Mouse (Mus musculus) intestine, postnatal 0 days (tissue): Measurements from ENCODE around the gene Grin2b. TPM values are rescaled to one million over a fixed set of nuclear protein-coding genes. Genes with fewer than 3 reads are reported as not detected.

ENCODE experiments used
- ATAC-seq: fragments of 200-750 bp; cut with Nextera tagmentation; 2 replicates; pipeline ENCODE4 v1.8.0; 2017; ENCODE audit warnings: mild to moderate bottlenecking, moderate TSS enrichment, moderate library complexity
- H3K27ac ChIP-seq: fragments of 300-500 bp; sonication (generic); 2 replicates; pipeline ENCODE4 v1.5.1; 2014; ENCODE audit warnings: mild to moderate bottlenecking, low read depth, low read length, moderate library complexity
- H3K27me3 ChIP-seq: fragments of 300-500 bp; sonication (generic); replicated peaks from 2 replicates; pipeline ENCODE4 v1.6.1; 2014; ENCODE audit warnings: low read length, mixed read lengths; ENCODE audit not compliant: control insufficient read depth, insufficient read depth
- H3K36me3 ChIP-seq: fragments of 300-500 bp; sonication (generic); 2 replicates; pipeline ENCODE4 v1.6.1; 2014; ENCODE audit warnings: mild to moderate bottlenecking, moderate library complexity; ENCODE audit not compliant: control insufficient read depth, insufficient read depth
- H3K4me1 ChIP-seq: fragments of 300-500 bp; sonication (generic); replicated peaks from 2 replicates; pipeline ENCODE4 v1.6.1; 2014; ENCODE audit warnings: antibody characterized with exemption, low read length, mixed read lengths; ENCODE audit not compliant: control insufficient read depth, insufficient read depth
- H3K4me2 ChIP-seq: fragments of 300-500 bp; sonication (generic); replicated peaks from 2 replicates; pipeline ENCODE4 v1.6.1; 2014; ENCODE audit warnings: low read depth, mild to moderate bottlenecking, moderate library complexity
- H3K4me3 ChIP-seq: fragments of 300-500 bp; sonication (generic); 2 replicates; pipeline ENCODE4 v1.5.1; 2014; ENCODE audit warnings: low read depth, low read length
- H3K9ac ChIP-seq: fragments of 300-500 bp; sonication (generic); 2 replicates; pipeline ENCODE4 v1.6.1; 2014; ENCODE audit warnings: mild to moderate bottlenecking, low read depth, low read length
- H3K9me3 ChIP-seq: fragments of 300-500 bp; sonication (generic); 2 replicates; pipeline ENCODE4 v1.6.1; 2016; ENCODE audit warnings: mixed run types; ENCODE audit not compliant: control insufficient read depth
- CTCF ChIP-seq: sonication (generic); IDR thresholded peaks from 2 replicates; pipeline ENCODE4 v1.5.1; 2016; ENCODE audit warnings: low read depth, mild to moderate bottlenecking, control low read depth, antibody characterized with exemption, moderate library complexity
- WGBS: fragments of 180-500 bp; shearing (Covaris S2); extraction: QIAGEN DNeasy Blood & Tissue Kit; methylation state at CpG from one replicate; pipeline ENCODE4 v1.1.7; 2014; 5-methylcytosine and 5-hydroxymethylcytosine counted together
- polyA plus RNA-seq: library from polyadenylated mRNA; unstranded; fragments of >200 nt; fragmentation: Nextera tagmentation; extraction: Ambion mirVana; gene quantifications from 2 replicates; pipeline ENCODE4 v1.2.1, GENCODE M21; 2015

Gene Grin2b
- polyA plus RNA-seq, 1 experiment from 2014 or later = not detected

DNA sequence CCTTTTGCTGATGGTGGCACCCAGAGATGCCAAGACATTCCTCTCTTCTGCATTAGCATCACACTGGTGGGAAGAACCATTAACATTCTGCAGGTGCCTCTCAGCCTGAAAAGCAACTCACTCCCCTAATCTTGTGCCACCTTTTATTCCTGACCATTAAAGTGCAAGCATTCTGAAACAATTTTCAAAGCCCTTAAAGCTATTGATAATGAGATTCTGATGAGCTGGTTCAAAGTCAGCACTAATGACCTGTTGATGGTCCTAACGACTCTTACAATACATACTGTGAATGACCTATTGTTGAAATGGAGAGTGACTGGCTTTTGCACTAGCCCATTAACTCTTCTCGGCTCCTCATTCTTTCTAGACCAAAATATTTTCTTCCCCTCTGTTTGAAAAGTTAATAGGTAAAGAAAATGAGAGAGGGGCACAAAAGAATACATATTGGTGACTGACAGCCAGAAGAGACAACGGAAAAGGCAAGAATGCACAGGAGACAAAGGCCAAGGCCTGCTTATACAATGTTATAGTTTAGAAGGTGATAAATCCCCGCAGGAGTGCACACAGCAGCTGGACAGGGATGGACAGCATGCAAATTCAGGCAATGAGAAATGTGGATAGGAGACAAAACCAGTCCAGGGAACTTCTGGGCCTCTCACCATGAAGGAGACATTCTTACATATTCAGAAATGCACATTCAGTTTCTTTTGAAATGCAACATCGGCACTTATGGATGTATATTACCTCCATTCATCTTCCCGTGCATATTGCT is 59.5 kb downstream of the Grin2b start:
- no peaks in the 10 kb centered on the region for H3K36me3 ChIP-seq
- H3K4me3 ChIP-seq = no peak overlapping the region
- WGBS = 69% methylated on average over 6 of the region's 6 CpGs
- H3K4me1 ChIP-seq = no peaks in the 10 kb centered on the region
- ATAC-seq = no peak
- H3K4me2 ChIP-seq = no peak overlapping the region
- no peak overlapping the region for H3K27ac ChIP-seq
- H3K27me3 ChIP-seq = no peaks in the 10 kb centered on the region
- H3K9ac ChIP-seq = no peak overlapping the region
- H3K9me3 ChIP-seq = no peaks in the 10 kb centered on the region
- no peak for TF ChIP-seq CTCF

DNA sequence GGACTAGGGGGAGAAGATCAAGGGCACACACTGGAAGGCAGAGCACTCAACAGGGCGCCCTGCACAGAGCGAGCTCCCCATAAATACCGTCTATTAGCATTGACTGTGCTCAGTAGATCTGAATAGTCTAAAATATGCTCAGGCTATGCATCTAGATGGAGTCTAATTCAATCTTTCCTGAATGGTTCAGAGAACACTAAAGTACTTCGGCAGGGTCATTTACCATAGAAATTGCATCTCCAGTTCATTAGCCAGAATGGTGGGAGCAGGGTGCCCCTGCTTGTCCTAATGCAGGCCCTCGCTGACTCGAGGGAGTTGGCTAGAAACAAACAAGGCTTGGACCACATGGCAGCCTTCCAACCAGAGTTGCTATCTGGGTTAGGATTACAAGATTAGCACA is 64.1 kb downstream of the Grin2b start:
- Histone ChIP-seq H3K4me2 (no peak overlapping the region), H3K27ac (no peak overlapping the region), H3K4me3 (no peak overlapping the region), H3K4me1 (no peaks in the 10 kb centered on the region), H3K9ac (no peak overlapping the region), H3K27me3 (no peaks in the 10 kb centered on the region), H3K9me3 (no peaks in the 10 kb centered on the region), H3K36me3 (no peaks in the 10 kb centered on the region)
- TF ChIP-seq CTCF = no peak
- WGBS = 77% methylated on average over 6 of the region's 6 CpGs
- ATAC-seq = no peak

DNA sequence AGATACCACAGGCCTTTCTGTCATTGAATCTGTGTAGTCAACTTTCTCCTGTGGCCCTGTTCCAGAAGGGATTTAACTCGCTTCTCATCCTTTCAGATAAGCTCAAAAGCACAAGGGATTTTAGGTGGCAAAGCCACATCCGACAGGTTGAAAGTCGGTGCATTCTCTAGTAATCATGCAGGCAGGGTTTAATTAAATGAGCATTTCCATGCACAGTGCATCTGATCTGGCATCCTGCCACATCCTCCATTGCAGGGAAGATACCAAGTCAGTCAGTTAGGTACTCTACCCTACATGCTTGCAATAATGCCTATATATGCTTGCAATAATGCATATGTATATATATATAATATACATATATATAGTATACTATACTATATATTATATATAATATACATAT is 64.8 kb downstream of the Grin2b start:
- H3K27ac ChIP-seq = no peak overlapping the region
- no peak for TF ChIP-seq CTCF
- no peaks in the 10 kb centered on the region for H3K9me3 ChIP-seq
- no peak for ATAC-seq
- no peaks in the 10 kb centered on the region for H3K36me3 ChIP-seq
- no peaks in the 10 kb centered on the region for H3K4me1 ChIP-seq
- no peak overlapping the region for H3K4me2 ChIP-seq
- no peak overlapping the region for H3K4me3 ChIP-seq
- no peak overlapping the region for H3K9ac ChIP-seq
- 86% methylated on average over 3 of the region's 3 CpGs for WGBS
- no peaks in the 10 kb centered on the region for H3K27me3 ChIP-seq

DNA sequence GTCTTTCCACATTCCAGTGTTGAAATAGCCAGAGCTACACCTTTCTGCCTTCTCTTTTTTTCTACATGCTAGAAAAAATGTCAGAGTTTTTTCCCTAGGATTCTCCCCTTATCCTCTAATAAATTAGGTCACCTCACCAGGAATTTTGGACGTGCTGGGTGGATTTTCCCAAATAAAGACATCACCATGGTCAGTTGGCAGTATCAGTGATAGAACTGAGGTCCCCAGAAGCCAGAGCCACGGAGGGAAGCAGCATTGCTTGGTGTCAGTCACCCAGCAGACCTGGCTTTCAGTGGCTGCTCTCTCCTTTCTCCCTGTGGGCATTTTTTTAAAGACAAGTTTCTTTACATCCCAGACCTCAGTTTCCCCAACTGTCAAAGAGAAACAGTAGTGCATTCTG is 68.1 kb downstream of the Grin2b start:
- 59% methylated on average over 2 of the region's 2 CpGs for WGBS
- no peak overlapping the region for H3K27ac ChIP-seq
- ATAC-seq = no peak
- no peak overlapping the region for H3K4me3 ChIP-seq
- no peaks in the 10 kb centered on the region for H3K27me3 ChIP-seq
- no peaks in the 10 kb centered on the region for H3K4me1 ChIP-seq
- H3K9ac ChIP-seq = no peak overlapping the region
- no peak for TF ChIP-seq CTCF
- no peaks in the 10 kb centered on the region for H3K36me3 ChIP-seq
- no peaks in the 10 kb centered on the region for H3K9me3 ChIP-seq
- H3K4me2 ChIP-seq = no peak overlapping the region

DNA sequence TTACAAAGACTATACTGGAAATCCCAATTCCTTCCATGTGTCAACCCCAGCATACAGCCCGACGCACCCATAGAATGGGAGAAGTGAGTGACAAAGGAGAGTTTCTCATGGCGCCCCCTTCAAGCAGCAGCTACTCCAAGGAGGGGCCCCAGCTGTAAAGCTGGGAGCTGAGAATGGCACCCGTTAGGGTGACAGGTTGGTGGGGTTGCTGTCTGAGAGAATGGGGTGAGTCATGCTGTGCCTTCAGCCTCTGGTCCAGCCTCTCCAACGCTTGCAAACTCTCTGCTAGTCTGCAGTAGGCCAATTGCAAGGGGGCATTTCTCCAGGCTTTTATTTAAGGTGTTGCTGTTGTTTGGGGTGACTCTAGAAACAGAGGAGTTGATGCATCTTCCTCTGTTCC is 73.1 kb downstream of the Grin2b start:
- no peaks in the 10 kb centered on the region for H3K4me1 ChIP-seq
- no peaks in the 10 kb centered on the region for H3K9me3 ChIP-seq
- no peak for TF ChIP-seq CTCF
- no peak overlapping the region for H3K27ac ChIP-seq
- no peak overlapping the region for H3K4me2 ChIP-seq
- no peaks in the 10 kb centered on the region for H3K36me3 ChIP-seq
- no peak overlapping the region for H3K4me3 ChIP-seq
- no peaks in the 10 kb centered on the region for H3K27me3 ChIP-seq
- no peak overlapping the region for H3K9ac ChIP-seq
- WGBS = 75% methylated on average over 5 of the region's 5 CpGs
- ATAC-seq = no peak

DNA sequence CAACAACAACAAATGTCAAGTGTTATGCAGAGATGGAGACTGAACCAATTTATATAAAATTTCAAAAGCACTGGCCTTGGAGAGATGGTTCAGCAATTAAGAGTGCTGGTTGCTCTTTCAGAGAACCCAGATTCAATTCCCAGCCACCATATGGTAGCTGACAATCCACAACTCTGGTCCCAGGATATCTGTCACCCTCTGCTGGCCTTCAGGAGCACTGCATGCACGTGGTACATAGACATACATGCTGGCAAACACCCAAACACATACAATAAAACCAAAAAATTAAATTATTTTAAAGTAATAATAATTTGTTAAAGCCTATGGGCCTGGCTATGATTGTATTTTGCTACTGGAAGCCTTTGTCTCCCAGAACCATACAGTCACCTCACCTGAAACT is 77.0 kb downstream of the Grin2b start:
- peak; percentile 62 for TF ChIP-seq CTCF
- WGBS = 26% methylated on average over 1 of the region's 1 CpGs
- no peak for ATAC-seq
- Histone ChIP-seq H3K9ac (no peak overlapping the region), H3K9me3 (no peaks in the 10 kb centered on the region), H3K36me3 (no peaks in the 10 kb centered on the region), H3K4me1 (no peaks in the 10 kb centered on the region), H3K27me3 (no peaks in the 10 kb centered on the region), H3K4me2 (no peak overlapping the region), H3K4me3 (no peak overlapping the region), H3K27ac (no peak overlapping the region)
